Mouse (Mus musculus) mature B cell (primary cell): ENCODE results near the gene Serpinb1a.

ENCODE experiments used
- in situ Hi-C: fragments of 300-500 bp; cut with MboI; formaldehyde crosslinking; loops from 2 replicates; pipeline ENCODE4 v1.14.3; 2019

Serpinb1a gene

GRCm38 (mm10) chr13:32839314-32839713 is 11.7 kb downstream of the Serpinb1a start:
- in situ Hi-C loops: no loop called here

- in situ Hi-C loops: no loop called here
Measured at GRCm38 (mm10) chr13:32834513-32834912, 16.5 kb downstream of the Serpinb1a start.

- in situ Hi-C loops: no loop called here
Measured at GRCm38 (mm10) chr13:32833237-32833636, 17.7 kb downstream of the Serpinb1a start.

GRCm38 (mm10) chr13:32832776-32833175 is 18.2 kb downstream of the Serpinb1a start:
- in situ Hi-C loops: no loop called here

- in situ Hi-C loops: no loop called here
Measured at GRCm38 (mm10) chr13:32831505-32832273, 19.3 kb downstream of the Serpinb1a start.

- in situ Hi-C loops: no loop called here
Measured at GRCm38 (mm10) chr13:32828886-32829285, 22.1 kb downstream of the Serpinb1a start.

GRCm38 (mm10) chr13:32827951-32828350 is 23.0 kb downstream of the Serpinb1a start:
- in situ Hi-C loops: no loop called here

- in situ Hi-C loops: no loop called here
Measured at GRCm38 (mm10) chr13:32827111-32827822, 23.7 kb downstream of the Serpinb1a start.

- in situ Hi-C loops: no loop called here
Measured at GRCm38 (mm10) chr13:32825546-32825945, 25.4 kb downstream of the Serpinb1a start.

- in situ Hi-C loops: no loop called here
Measured at GRCm38 (mm10) chr13:32824377-32825330, 26.3 kb downstream of the Serpinb1a start.

- in situ Hi-C loops: no loop called here
Measured at GRCm38 (mm10) chr13:32823126-32823525, 27.9 kb downstream of the Serpinb1a start.

GRCm38 (mm10) chr13:32821671-32822070 is 29.3 kb downstream of the Serpinb1a start:
- in situ Hi-C loops: no loop called here

GRCm38 (mm10) chr13:32819926-32820325 is 31.1 kb downstream of the Serpinb1a start:
- in situ Hi-C loops: no loop called here

GRCm38 (mm10) chr13:32819241-32819640 is 31.7 kb downstream of the Serpinb1a start:
- in situ Hi-C loops: no loop called here

GRCm38 (mm10) chr13:32807624-32808023 is 43.4 kb downstream of the Serpinb1a start:
- in situ Hi-C loops: no loop called here

- in situ Hi-C loops: no loop called here
Measured at GRCm38 (mm10) chr13:32806820-32807219, 44.2 kb downstream of the Serpinb1a start.

GRCm38 (mm10) chr13:32803701-32804345 is 47.2 kb downstream of the Serpinb1a start:
- in situ Hi-C loops: no loop called here

- in situ Hi-C loops: no loop called here
Measured at GRCm38 (mm10) chr13:32802259-32803081, 48.5 kb downstream of the Serpinb1a start, which contains the start of gene D930007J09Rik. TSS of gene D930007J09Rik (minus strand) at chr13:32802849.

- in situ Hi-C loops: no loop called here
Measured at GRCm38 (mm10) chr13:32801693-32802221, 49.2 kb downstream of the Serpinb1a start, which contains the start of gene Wrnip1. TSS of gene Wrnip1 (plus strand) at chr13:32802038.

GRCm38 (mm10) chr13:32800859-32801258 is 50.1 kb downstream of the Serpinb1a start:
- in situ Hi-C loops: no loop called here
